Mouse (Mus musculus) spleen, postnatal 4 days (tissue): Measurements from ENCODE around the gene Gm17655.
"Not testable (repeated sequence)": the region's sequence is repeated elsewhere in the genome, so short reads cannot be mapped to it uniquely, and the experiment has no call there.

Source experiments
- DNase-seq, 2 experiments: peaks; one replicate each; pipeline ENCODE4 v3.0.0; 2022; ENCODE audit warnings: low spot score in 2 of 2

Gm17655 gene

GRCm38 (mm10) chr5:110072413-110072812 is at the start of gene Gm17655:
Gene Gm17655, minus strand, starts transcription at chr5:110072513.
- DNase-seq: not testable (repeated sequence)

- DNase-seq: peak; percentile 80 to 91
These were observed 37.7 kb upstream of the Gm17655 start, which contains the start of gene Zfp605 for GRCm38 (mm10) chr5:110109991-110110441. Gene Zfp605, plus strand, starts transcription at chr5:110110092.

GRCm38 (mm10) chr5:110108305-110108628 is 36.0 kb upstream of the Gm17655 start:
- DNase-seq: no peak

GRCm38 (mm10) chr5:110107581-110108304 is 35.4 kb upstream of the Gm17655 start, which contains the start of gene Gtpbp6:
Gene Gtpbp6, minus strand, starts transcription at chr5:110108197.
- DNase-seq: peak; percentile 94 to 95

GRCm38 (mm10) chr5:110106901-110107564 is 34.7 kb upstream of the Gm17655 start:
- peak; percentile 37 to 73 for DNase-seq

GRCm38 (mm10) chr5:110106140-110106871 is 34.0 kb upstream of the Gm17655 start:
- no peak for DNase-seq

- DNase-seq: no peak
These were observed 32.5 kb upstream of the Gm17655 start for GRCm38 (mm10) chr5:110104616-110105380.

GRCm38 (mm10) chr5:110103901-110104615 is 31.7 kb upstream of the Gm17655 start:
- no peak for DNase-seq

- DNase-seq: no peak
These were observed 30.7 kb upstream of the Gm17655 start for GRCm38 (mm10) chr5:110102853-110103625.

GRCm38 (mm10) chr5:110102429-110102828 is 30.1 kb upstream of the Gm17655 start:
- no peak for DNase-seq

- DNase-seq: peak in 1 of 2 experiments; percentile 70
These were observed 29.5 kb upstream of the Gm17655 start for GRCm38 (mm10) chr5:110101716-110102347.

- DNase-seq: peak in 1 of 2 experiments; percentile 69
These were observed 28.8 kb upstream of the Gm17655 start for GRCm38 (mm10) chr5:110100921-110101631.

GRCm38 (mm10) chr5:110099656-110100580 is 27.6 kb upstream of the Gm17655 start, which contains the start of gene Plcxd1:
Gene Plcxd1, plus strand, starts transcription at chr5:110099969.
- DNase-seq: no peak

- no peak for DNase-seq
These were observed 26.7 kb upstream of the Gm17655 start for GRCm38 (mm10) chr5:110098991-110099477.

GRCm38 (mm10) chr5:110094847-110095213 is 22.5 kb upstream of the Gm17655 start:
- no peak for DNase-seq

- peak; percentile 82 to 88 for DNase-seq
These were observed 21.9 kb upstream of the Gm17655 start, which contains the start of gene Gm35315 for GRCm38 (mm10) chr5:110094030-110094846. Gene Gm35315, minus strand, starts transcription at chr5:110094420.

- no peak for DNase-seq
These were observed 19.2 kb upstream of the Gm17655 start for GRCm38 (mm10) chr5:110091546-110091945.
